Mouse (Mus musculus): Measurements from ENCODE around the gene Cyb561. TPM values are rescaled to one million over a fixed set of nuclear protein-coding genes. Genes with fewer than 3 reads are reported as not detected.

The Cyb561 gene
- polyA plus RNA-seq, 1 experiment = 2.7 TPM

GRCm38 (mm10) chr11:105951601-105952044 is 1.5 kb downstream of the Cyb561 start:
- Histone ChIP-seq H3K36me3 (ENCODE audit: control insufficient read depth, insufficient read depth) (no peaks in the 10 kb centered on the region), H3K27me3 (ENCODE audit: control insufficient read depth, insufficient read depth, insufficient read length) (no peaks in the 10 kb centered on the region), H3K4me3 (ENCODE audit: insufficient read depth, poor library complexity, severe bottlenecking) (no peak overlapping the region), H3K79me2 (ENCODE audit: control insufficient read depth, insufficient read depth) (no peaks in the 10 kb centered on the region), H3ac (ENCODE audit: control insufficient read depth, insufficient read length, low read depth) (no peak overlapping the region), H3K79me3 (ENCODE audit: low read depth) (no peaks in the 10 kb centered on the region)
- TF ChIP-seq USF1 (IDR thresholded peaks at IDR 0.05; ENCODE audit: low read depth) (no peak), MYOG (IDR thresholded peaks at IDR 0.05; ENCODE audit: control insufficient read depth, extremely low read depth, insufficient read length) (no peak), MAX (IDR thresholded peaks at IDR 0.05) (no peak), FOSL1 (IDR thresholded peaks at IDR 0.05; ENCODE audit: insufficient read depth, low read length, poor library complexity, severe bottlenecking) (no peak), CTCF (IDR thresholded peaks at IDR 0.05; ENCODE audit: control insufficient read depth, insufficient read depth, insufficient read length) (no peak), CEBPB (IDR thresholded peaks at IDR 0.05; ENCODE audit: low read depth) (no peak), MYOD1 (IDR thresholded peaks at IDR 0.05; ENCODE audit: control insufficient read depth, insufficient read length, low read depth) (no peak)

GRCm38 (mm10) chr11:105950519-105950918 is 2.6 kb downstream of the Cyb561 start:
- H3K79me3 ChIP-seq (ENCODE audit: low read depth) = no peaks in the 10 kb centered on the region
- no peak overlapping the region for H3K4me3 ChIP-seq (ENCODE audit: insufficient read depth, poor library complexity, severe bottlenecking)
- H3K36me3 ChIP-seq (ENCODE audit: control insufficient read depth, insufficient read depth) = no peaks in the 10 kb centered on the region
- no peak overlapping the region for H3ac ChIP-seq (ENCODE audit: control insufficient read depth, insufficient read length, low read depth)
- TF ChIP-seq MYOD1 (IDR thresholded peaks at IDR 0.05; ENCODE audit: control insufficient read depth, insufficient read length, low read depth) (no peak), MAX (IDR thresholded peaks at IDR 0.05) (no peak), USF1 (IDR thresholded peaks at IDR 0.05; ENCODE audit: low read depth) (no peak), FOSL1 (IDR thresholded peaks at IDR 0.05; ENCODE audit: insufficient read depth, low read length, poor library complexity, severe bottlenecking) (no peak), CTCF (IDR thresholded peaks at IDR 0.05; ENCODE audit: control insufficient read depth, insufficient read depth, insufficient read length) (no peak), MYOG (IDR thresholded peaks at IDR 0.05; ENCODE audit: control insufficient read depth, extremely low read depth, insufficient read length) (no peak), CEBPB (IDR thresholded peaks at IDR 0.05; ENCODE audit: low read depth) (no peak)
- no peaks in the 10 kb centered on the region for H3K27me3 ChIP-seq (ENCODE audit: control insufficient read depth, insufficient read depth, insufficient read length)
- H3K79me2 ChIP-seq (ENCODE audit: control insufficient read depth, insufficient read depth) = no peaks in the 10 kb centered on the region

- TF ChIP-seq MYOD1 (IDR thresholded peaks at IDR 0.05; ENCODE audit: control insufficient read depth, insufficient read length, low read depth) (no peak), USF1 (IDR thresholded peaks at IDR 0.05; ENCODE audit: low read depth) (no peak), MAX (IDR thresholded peaks at IDR 0.05) (peak; percentile 78), MYOG (IDR thresholded peaks at IDR 0.05; ENCODE audit: control insufficient read depth, extremely low read depth, insufficient read length) (no peak), CTCF (IDR thresholded peaks at IDR 0.05; ENCODE audit: control insufficient read depth, insufficient read depth, insufficient read length) (no peak), CEBPB (IDR thresholded peaks at IDR 0.05; ENCODE audit: low read depth) (no peak)
- no peaks in the 10 kb centered on the region for H3K36me3 ChIP-seq (ENCODE audit: control insufficient read depth, insufficient read depth)
- no peak overlapping the region for H3K4me3 ChIP-seq (ENCODE audit: insufficient read depth, poor library complexity, severe bottlenecking)
- H3K79me2 ChIP-seq (ENCODE audit: control insufficient read depth, insufficient read depth) = no peaks in the 10 kb centered on the region
- H3ac ChIP-seq (ENCODE audit: control insufficient read depth, insufficient read length, low read depth) = peak overlapping the region; percentile 36
- H3K79me3 ChIP-seq (ENCODE audit: low read depth) = no peaks in the 10 kb centered on the region
- no peaks in the 10 kb centered on the region for H3K27me3 ChIP-seq (ENCODE audit: control insufficient read depth, insufficient read depth, insufficient read length)
Measured at GRCm38 (mm10) chr11:105948255-105948654, 4.9 kb downstream of the Cyb561 start.

- TF ChIP-seq USF1 (IDR thresholded peaks at IDR 0.05; ENCODE audit: low read depth) (no peak), CEBPB (IDR thresholded peaks at IDR 0.05; ENCODE audit: low read depth) (no peak), FOSL1 (IDR thresholded peaks at IDR 0.05; ENCODE audit: insufficient read depth, low read length, poor library complexity, severe bottlenecking) (no peak), CTCF (IDR thresholded peaks at IDR 0.05; ENCODE audit: control insufficient read depth, insufficient read depth, insufficient read length) (no peak), MYOD1 (IDR thresholded peaks at IDR 0.05; ENCODE audit: control insufficient read depth, insufficient read length, low read depth) (no peak), MYOG (IDR thresholded peaks at IDR 0.05; ENCODE audit: control insufficient read depth, extremely low read depth, insufficient read length) (no peak), MAX (IDR thresholded peaks at IDR 0.05) (no peak)
- H3K27me3 ChIP-seq (ENCODE audit: control insufficient read depth, insufficient read depth, insufficient read length) = no peaks in the 10 kb centered on the region
- no peaks in the 10 kb centered on the region for H3K36me3 ChIP-seq (ENCODE audit: control insufficient read depth, insufficient read depth)
- no peaks in the 10 kb centered on the region for H3K79me2 ChIP-seq (ENCODE audit: control insufficient read depth, insufficient read depth)
- no peak overlapping the region for H3K4me3 ChIP-seq (ENCODE audit: insufficient read depth, poor library complexity, severe bottlenecking)
- H3K79me3 ChIP-seq (ENCODE audit: low read depth) = no peaks in the 10 kb centered on the region
- no peak overlapping the region for H3ac ChIP-seq (ENCODE audit: control insufficient read depth, insufficient read length, low read depth)
Measured at GRCm38 (mm10) chr11:105946694-105947154, 6.4 kb downstream of the Cyb561 start.

DNA sequence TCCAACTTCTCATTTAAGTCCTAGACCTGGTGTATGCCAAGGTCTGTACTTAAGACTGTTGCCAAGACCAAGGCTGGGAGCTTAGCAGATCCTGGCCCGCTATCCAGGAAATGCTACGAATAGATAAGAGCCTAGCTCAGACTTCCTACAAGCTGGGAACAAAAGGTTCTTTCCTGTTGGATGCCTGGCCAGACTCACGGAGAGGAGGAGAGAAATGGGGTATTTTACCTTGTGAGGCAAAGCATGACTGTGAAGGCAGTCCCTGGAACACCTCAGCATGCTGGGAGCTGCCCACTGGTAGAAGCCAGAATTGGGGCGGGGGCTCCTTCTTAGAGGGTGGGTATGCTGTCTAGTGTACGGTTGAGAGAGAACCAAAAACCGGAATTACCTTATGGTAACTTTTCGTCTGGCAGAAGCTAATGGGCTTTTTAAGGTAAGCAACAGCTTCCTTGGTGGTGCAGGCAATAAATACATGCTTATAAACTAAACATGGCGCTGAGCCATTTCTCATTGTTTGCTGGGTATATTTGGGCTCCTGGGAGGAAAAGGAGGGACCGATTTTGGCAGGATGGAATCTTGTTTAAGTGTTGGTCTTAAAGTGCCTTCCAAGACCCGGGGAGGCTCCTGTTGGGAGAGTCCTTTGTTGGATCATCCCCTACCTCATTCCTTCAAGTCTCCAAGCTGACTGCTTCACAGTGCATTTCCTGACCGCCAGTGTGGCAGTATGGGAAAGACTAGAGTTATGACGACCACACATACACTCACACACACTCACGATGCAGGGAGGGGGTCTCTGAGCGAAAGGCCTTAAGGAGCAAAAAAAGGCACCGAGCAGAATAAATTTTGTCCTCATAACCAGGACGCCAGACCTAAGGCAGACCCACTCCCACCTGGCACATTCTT is 8.1 kb downstream of the Cyb561 start:
- Histone ChIP-seq H3K36me3 (ENCODE audit: control insufficient read depth, insufficient read depth) (no peaks in the 10 kb centered on the region), H3K79me3 (ENCODE audit: low read depth) (no peaks in the 10 kb centered on the region), H3K79me2 (ENCODE audit: control insufficient read depth, insufficient read depth) (no peaks in the 10 kb centered on the region), H3K27me3 (ENCODE audit: control insufficient read depth, insufficient read depth, insufficient read length) (no peaks in the 10 kb centered on the region), H3K4me3 (ENCODE audit: insufficient read depth, poor library complexity, severe bottlenecking) (no peak overlapping the region), H3ac (ENCODE audit: control insufficient read depth, insufficient read length, low read depth) (no peak overlapping the region)
- TF ChIP-seq MAX (IDR thresholded peaks at IDR 0.05) (no peak), CTCF (IDR thresholded peaks at IDR 0.05; ENCODE audit: control insufficient read depth, insufficient read depth, insufficient read length) (no peak), MYOG (IDR thresholded peaks at IDR 0.05; ENCODE audit: control insufficient read depth, extremely low read depth, insufficient read length) (no peak), FOSL1 (IDR thresholded peaks at IDR 0.05; ENCODE audit: insufficient read depth, low read length, poor library complexity, severe bottlenecking) (no peak), USF1 (IDR thresholded peaks at IDR 0.05; ENCODE audit: low read depth) (no peak), CEBPB (IDR thresholded peaks at IDR 0.05; ENCODE audit: low read depth) (no peak), MYOD1 (IDR thresholded peaks at IDR 0.05; ENCODE audit: control insufficient read depth, insufficient read length, low read depth) (no peak)
